Mouse (Mus musculus): Measurements from ENCODE around the gene Tenm4. TPM values are rescaled to one million over a fixed set of nuclear protein-coding genes. Genes with fewer than 3 reads are reported as not detected.

The Tenm4 gene
- polyA plus RNA-seq, 1 experiment: 9.8 TPM

DNA sequence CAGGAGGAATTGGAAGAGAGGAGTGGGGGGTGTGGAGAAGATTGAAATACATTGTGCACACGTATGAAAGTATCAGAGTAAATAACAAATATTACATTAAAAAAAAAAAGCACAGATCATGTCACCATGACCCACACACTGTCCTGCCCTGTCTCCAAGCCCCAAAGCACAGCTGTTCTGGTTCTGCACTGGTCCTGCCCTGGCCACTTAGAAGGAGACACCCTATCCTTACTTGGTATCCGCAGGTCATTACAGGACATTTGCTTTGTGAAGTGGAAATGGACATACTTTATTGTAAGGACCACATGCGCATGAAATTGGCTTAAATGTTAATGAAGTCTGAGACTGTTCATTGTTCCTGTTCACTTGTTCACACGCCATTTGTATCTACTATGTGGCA, 510.8 kb downstream of the Tenm4 start:
- H3K4me1 ChIP-seq (ENCODE audit: control insufficient read depth, insufficient read depth, insufficient read length, low read length): peaks cover 10% of the 10 kb centered on the region
- H3K27ac ChIP-seq (replicated peaks; ENCODE audit: low read depth, low read length): no peak overlapping the region
- H3K4me3 ChIP-seq (ENCODE audit: insufficient read depth, low read depth, low read length): no peak overlapping the region

DNA sequence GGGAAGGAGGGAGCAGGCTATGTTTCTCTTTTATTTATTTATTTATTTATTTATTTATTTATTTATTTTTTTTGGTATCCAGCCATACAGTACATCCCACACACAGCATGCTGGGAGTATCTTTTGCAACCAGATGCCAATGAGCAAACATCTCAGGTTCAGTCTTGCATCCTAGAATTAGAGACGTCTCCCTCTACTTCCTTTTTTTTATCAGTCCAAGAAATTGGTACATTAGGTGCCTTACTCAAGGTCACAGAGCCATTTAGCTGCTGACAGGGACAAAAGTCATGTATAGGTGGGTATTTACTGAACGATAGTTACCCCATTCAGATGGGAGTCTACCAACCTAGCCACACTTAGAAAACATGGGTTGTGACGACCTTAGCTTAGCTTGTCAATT, 517.1 kb downstream of the Tenm4 start:
- Histone ChIP-seq H3K4me3 (ENCODE audit: insufficient read depth, low read depth, low read length) (no peak overlapping the region), H3K4me1 (ENCODE audit: control insufficient read depth, insufficient read depth, insufficient read length, low read length) (no peaks in the 10 kb centered on the region), H3K27ac (replicated peaks; ENCODE audit: low read depth, low read length) (no peak overlapping the region)

DNA sequence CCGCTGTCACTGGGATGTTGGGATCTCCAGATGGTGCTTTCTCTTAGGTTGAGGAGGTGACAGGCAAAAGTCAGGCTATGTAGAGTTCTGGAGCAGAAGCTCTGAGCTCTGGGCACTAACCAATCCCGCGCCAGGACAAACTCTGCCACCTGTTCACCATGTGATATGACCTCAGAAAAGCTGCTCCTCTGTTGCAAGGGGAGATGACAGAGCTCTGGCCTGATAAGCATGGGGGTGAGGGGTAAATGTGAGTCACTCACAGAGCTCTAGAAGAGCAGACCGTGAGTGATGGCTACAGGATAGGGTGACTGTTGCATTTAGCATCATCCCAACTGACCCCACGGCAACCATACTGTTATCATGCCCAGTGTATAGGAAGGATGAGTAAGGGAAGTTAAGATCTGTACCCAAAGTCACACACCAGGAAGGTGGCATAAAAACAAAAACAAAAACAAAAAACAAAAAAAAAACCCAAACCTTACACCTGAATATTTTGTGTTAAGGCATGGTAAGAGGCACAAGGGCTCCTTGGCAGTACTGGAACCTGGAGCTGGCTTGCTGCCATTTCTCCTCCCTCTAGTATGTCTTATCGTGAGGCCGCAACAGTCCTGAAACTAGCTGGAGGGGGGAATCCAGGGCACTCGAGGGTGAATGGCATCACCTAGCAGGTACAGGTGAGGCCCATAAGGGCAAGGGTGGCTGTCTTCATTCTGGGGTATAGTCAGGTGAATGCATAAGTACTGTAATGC, 530.2 kb downstream of the Tenm4 start:
- Histone ChIP-seq H3K4me3 (ENCODE audit: insufficient read depth, low read depth, low read length) (no peak overlapping the region), H3K4me1 (ENCODE audit: control insufficient read depth, insufficient read depth, insufficient read length, low read length) (no peaks in the 10 kb centered on the region), H3K27ac (replicated peaks; ENCODE audit: low read depth, low read length) (no peak overlapping the region)

DNA sequence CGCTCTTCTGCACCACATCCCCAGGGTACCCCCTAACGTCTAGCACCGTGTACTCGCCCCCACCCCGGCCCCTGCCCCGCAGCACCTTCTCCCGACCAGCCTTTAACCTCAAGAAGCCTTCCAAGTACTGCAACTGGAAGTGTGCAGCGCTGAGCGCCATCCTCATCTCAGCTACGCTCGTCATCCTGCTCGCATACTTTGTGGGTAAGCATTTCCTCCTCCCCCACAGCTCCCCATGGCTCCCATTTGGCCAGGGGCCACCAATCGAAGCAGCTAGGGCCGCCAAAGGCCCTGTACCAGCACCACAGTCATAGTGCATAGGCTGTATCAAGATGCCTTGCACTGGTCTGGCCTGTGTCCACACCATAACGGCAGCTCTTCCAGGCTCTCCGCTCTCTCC, 532.9 kb downstream of the Tenm4 start:
- Histone ChIP-seq H3K4me3 (ENCODE audit: insufficient read depth, low read depth, low read length) (no peak overlapping the region), H3K4me1 (ENCODE audit: control insufficient read depth, insufficient read depth, insufficient read length, low read length) (no peaks in the 10 kb centered on the region), H3K27ac (replicated peaks; ENCODE audit: low read depth, low read length) (no peak overlapping the region)

DNA sequence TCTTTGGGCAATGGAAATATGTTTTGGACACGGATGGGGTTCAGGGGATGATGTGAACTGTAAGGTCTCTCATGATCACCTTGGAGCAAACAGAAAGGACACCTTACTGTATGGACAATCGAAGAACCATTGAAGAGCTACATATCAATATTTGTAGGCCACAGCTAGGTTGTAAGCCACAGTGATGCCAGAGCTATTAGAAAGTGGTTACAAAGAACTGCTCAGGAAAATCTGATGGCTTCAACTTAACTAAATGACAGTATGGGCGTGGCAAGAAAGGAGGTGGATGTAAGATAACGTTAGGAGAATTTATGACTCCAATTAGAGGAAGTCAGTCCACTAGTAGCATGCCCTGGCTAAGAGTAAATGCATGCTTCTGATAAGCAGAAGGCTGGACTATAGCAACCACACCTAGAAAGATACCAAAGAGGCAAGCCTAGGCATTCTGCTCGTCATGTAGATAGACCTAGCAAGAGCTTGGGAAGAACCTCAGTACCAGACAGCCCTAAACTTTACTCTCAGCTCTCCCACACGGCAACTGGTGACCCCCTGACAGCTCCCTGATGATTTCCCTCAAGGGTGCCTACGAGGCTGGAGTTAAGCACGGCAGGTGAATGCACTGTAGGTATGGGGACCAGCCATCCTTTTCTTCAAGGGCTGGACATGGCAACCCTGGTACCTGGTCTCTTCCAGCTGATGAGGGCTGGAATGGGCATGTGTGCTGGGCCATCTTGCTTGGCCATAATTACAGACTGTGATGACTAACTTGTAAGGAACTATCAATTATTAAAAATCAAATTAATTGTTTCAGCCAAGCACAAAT, 534.5 kb downstream of the Tenm4 start:
- Histone ChIP-seq H3K4me1 (ENCODE audit: control insufficient read depth, insufficient read depth, insufficient read length, low read length) (no peaks in the 10 kb centered on the region), H3K27ac (replicated peaks; ENCODE audit: low read depth, low read length) (no peak overlapping the region)

DNA sequence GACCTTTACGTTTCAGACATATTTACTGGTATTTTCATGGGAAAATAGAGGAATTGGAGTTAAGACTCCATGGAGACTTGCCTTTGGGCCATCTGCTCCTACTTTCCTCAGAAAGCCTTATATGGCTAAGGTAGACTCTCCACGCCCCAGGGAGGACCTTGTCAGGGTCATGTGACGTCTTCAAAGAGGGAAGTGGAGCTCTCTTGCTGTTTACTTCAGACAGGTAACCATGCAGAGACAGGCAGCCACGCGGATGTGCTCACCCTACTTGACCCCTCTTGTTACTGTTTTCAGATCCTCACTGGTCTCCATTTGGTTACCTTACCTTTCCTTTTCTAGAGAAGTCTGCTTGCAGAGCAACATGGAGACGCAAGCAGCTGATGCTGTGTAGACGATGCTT, 535.5 kb downstream of the Tenm4 start:
- Histone ChIP-seq H3K4me1 (ENCODE audit: control insufficient read depth, insufficient read depth, insufficient read length, low read length) (no peaks in the 10 kb centered on the region), H3K27ac (replicated peaks; ENCODE audit: low read depth, low read length) (no peak overlapping the region), H3K4me3 (ENCODE audit: insufficient read depth, low read depth, low read length) (no peak overlapping the region)

More for the DNA sequence above, 534.5 kb downstream of the Tenm4 start:
- H3K4me3 ChIP-seq (ENCODE audit: insufficient read depth, low read depth, low read length): no peak overlapping the region

DNA sequence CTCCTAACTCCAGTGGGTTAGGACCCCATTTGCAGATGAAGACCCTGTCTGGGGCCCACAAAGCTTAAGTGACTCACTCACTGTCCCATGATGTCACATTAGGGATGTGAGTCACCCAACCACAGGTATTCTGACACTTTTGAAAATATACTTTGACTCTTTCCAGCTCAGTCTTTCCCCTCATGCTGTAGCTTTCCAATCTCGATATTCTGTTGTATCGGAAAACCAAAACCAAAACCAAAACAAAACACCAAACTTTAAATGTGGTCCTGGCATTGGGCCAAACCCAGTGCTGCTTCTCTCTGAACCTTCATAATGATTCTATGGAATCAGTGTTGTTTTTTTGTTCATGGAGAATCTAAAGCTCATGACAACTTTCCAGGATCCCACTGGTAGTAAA, 536.1 kb downstream of the Tenm4 start:
- no peaks in the 10 kb centered on the region for H3K4me1 ChIP-seq (ENCODE audit: control insufficient read depth, insufficient read depth, insufficient read length, low read length)
- H3K27ac ChIP-seq (replicated peaks; ENCODE audit: low read depth, low read length): no peak overlapping the region
- H3K4me3 ChIP-seq (ENCODE audit: insufficient read depth, low read depth, low read length): no peak overlapping the region

DNA sequence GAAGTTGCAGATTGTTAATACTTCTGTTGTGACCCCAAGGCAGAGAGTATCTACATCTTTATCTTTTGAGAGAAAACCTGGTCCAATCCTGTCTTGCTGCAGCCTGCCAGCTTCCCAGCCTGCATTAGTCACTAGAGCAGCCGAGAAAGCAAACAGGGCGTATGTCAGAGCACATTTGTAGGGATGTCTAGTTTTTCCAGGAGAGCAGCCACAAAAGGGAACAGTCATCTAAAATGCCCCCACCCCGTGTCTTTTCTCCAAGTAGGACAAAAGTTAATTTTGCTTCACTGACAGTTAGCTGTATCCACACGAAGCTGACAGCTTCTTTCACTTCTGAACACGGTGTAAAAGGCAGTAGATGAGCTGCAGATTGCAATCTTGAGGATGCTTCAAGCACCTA, 537.0 kb downstream of the Tenm4 start:
- Histone ChIP-seq H3K4me3 (ENCODE audit: insufficient read depth, low read depth, low read length) (no peak overlapping the region), H3K4me1 (ENCODE audit: control insufficient read depth, insufficient read depth, insufficient read length, low read length) (no peaks in the 10 kb centered on the region), H3K27ac (replicated peaks; ENCODE audit: low read depth, low read length) (no peak overlapping the region)

DNA sequence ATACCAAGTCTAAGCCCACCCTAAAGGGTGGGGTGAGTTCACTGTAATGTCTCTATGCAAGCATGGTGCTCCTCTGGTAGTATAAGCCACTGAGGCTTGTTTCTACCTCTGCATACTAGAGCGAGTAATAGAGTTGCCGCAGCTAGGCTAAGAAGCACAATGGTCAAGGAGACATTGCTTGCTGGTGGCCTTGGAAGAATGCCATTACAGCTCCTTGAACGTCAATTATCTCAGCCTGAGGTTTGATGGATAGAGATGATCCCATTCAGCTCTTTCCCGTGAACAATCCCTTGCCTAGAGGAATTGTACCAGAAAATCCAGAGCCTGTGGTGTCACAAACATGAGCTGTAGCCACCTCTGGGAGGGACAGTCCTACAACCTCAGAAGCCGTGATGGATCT, 537.5 kb downstream of the Tenm4 start:
- Histone ChIP-seq H3K4me3 (ENCODE audit: insufficient read depth, low read depth, low read length) (no peak overlapping the region), H3K27ac (replicated peaks; ENCODE audit: low read depth, low read length) (no peak overlapping the region), H3K4me1 (ENCODE audit: control insufficient read depth, insufficient read depth, insufficient read length, low read length) (no peaks in the 10 kb centered on the region)

DNA sequence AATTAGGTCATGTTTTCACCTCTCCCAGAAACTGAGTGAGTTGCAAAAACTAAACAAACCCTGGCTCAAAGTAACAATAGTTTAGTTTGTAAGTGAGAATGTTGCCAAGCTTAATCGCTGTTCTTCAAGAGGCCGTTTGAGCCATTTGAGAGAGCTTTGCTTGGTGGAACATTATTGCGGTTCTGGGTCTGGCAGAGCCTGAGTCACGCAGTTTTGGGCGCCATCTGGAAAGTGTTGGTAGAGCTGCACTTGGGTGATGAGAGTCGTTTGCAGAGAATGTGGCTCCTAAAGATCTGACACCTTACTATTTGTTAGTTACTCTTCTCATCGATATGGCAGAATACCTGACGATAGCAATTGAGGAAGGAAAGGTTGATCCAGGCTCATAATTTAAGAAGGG, 537.9 kb downstream of the Tenm4 start:
- Histone ChIP-seq H3K27ac (replicated peaks; ENCODE audit: low read depth, low read length) (no peak overlapping the region), H3K4me1 (ENCODE audit: control insufficient read depth, insufficient read depth, insufficient read length, low read length) (no peaks in the 10 kb centered on the region), H3K4me3 (ENCODE audit: insufficient read depth, low read depth, low read length) (no peak overlapping the region)

DNA sequence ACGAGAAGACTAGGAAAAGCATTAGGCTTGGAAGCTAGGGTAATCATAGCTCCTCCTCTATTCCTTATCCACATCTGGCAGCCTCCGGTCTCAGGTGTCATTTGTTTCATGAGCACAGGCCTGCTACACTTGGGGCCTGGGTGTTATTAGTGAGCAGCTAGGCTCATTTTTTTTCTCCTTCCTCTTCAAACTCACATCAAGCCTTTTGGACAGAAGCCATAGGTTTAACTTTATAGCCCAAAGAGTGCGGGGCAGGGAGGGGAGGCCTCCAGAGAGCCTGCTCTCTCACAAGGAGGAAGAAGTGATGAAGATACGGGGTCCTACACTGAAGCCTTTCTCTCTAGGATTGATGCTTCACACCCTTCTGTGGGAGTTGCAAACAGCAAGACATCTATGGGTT, 538.8 kb downstream of the Tenm4 start:
- H3K27ac ChIP-seq (replicated peaks; ENCODE audit: low read depth, low read length): no peak overlapping the region

DNA sequence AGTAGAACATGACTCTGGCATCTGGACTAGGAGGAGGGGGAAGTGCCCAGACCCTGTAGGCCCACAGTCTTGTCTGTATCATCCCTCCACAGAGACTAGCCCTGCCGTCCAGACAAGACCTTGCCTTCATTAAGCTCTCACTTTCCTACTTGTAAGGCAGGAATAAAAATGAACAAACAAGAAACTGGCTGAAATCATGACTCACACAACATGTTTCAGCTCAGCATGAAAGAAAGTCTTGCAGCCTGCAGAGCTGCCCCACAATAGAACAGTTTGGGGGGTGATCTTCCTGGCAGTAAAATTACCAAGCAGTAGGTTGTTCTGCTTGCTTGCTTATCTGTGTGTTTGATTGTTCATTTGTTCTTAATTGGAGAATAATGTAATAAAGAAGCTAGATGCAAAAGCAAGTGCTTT, 539.6 kb downstream of the Tenm4 start:
- no peak overlapping the region for H3K4me3 ChIP-seq (ENCODE audit: insufficient read depth, low read depth, low read length)
- no peaks in the 10 kb centered on the region for H3K4me1 ChIP-seq (ENCODE audit: control insufficient read depth, insufficient read depth, insufficient read length, low read length)
- no peak overlapping the region for H3K27ac ChIP-seq (replicated peaks; ENCODE audit: low read depth, low read length)

More for the DNA sequence above, 538.8 kb downstream of the Tenm4 start:
- H3K4me1 ChIP-seq (ENCODE audit: control insufficient read depth, insufficient read depth, insufficient read length, low read length): no peaks in the 10 kb centered on the region
- H3K4me3 ChIP-seq (ENCODE audit: insufficient read depth, low read depth, low read length): no peak overlapping the region

DNA sequence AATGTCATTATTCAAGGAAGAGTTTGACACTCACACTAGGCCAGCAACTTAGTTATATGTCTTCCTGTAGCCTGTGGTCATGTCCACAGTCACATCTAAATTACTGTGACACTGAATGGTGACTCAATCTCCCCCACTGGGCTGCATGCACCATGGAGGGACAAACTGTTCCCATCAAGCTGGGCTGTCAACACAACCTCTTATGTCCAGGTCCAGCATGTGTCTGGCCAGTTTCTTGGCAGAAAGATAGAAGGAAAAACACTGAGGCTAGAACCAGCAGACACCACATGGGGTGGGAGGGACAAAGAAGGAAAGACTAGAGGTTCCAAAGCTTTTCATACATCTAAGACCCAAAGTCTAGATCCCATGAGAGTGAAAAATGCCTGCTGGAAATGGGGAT, 541.8 kb downstream of the Tenm4 start:
- H3K4me1 ChIP-seq (ENCODE audit: control insufficient read depth, insufficient read depth, insufficient read length, low read length): no peaks in the 10 kb centered on the region
- no peak overlapping the region for H3K4me3 ChIP-seq (ENCODE audit: insufficient read depth, low read depth, low read length)
- H3K27ac ChIP-seq (replicated peaks; ENCODE audit: low read depth, low read length): no peak overlapping the region

DNA sequence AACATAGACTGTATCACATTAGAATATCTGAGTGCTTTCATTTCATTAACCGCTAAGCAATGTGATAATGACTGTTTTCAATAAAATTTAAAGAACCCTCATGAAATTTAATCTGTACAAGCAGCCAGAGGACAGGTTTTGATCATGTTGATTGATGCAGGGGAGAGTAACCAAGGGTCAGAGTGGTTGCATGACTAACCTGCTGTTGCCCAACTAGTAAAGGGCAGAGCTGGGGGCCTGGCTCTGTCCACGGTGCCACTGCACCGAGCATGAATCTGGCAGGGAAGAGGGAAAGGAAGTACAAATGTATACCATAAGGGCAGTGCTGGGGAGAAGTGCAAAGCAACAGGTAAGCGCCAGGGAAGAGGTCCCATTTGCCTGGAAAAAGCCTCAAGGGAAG, 545.9 kb downstream of the Tenm4 start:
- H3K4me3 ChIP-seq (ENCODE audit: insufficient read depth, low read depth, low read length): no peak overlapping the region
- H3K4me1 ChIP-seq (ENCODE audit: control insufficient read depth, insufficient read depth, insufficient read length, low read length): no peaks in the 10 kb centered on the region

DNA sequence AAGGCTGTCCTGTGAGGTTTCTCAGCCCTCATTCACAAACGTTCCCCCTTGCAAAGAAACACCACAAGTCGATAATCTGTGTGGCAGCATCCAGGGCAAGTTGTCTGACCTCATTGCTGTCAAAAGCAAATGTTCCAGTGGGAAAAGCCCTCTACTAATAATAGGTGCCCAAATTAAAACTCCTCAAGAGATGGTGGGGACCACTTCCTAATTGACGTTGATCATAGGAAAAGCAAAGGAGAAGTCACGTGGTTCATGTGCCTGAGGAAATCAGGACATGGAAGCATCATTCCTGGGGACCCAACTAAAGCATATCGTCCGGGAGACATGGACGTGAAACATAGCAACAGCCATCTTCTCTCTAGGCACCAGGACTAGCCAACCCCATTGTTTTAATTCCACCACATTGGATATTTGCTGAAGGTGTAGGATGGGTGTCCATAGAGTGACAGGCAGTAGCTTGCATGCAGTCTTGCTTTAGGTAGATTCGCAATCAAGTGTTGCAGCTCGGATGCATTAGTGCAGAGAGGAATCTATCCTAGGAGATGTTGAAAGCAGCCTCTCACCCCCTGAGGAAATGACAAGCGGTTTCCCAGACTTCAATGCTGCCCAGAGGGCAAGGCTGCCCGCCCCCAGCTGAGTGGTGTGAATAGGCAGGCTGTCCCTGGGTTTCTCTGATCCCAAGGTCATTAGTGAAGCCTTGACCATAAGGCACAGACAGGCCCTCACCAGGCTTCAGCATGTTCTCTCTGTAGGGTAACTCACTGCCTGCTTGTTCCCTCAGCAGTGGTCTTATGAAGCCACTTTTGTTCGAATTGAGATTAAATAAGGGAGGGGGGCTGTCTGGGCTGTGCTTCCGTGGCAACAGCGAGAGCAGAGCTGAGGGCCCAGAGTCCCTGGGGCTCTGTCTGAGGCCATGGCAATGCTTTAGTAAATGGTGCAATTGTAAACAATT, 547.4 kb downstream of the Tenm4 start:
- Histone ChIP-seq H3K4me1 (ENCODE audit: control insufficient read depth, insufficient read depth, insufficient read length, low read length) (no peaks in the 10 kb centered on the region), H3K4me3 (ENCODE audit: insufficient read depth, low read depth, low read length) (no peak overlapping the region), H3K27ac (replicated peaks; ENCODE audit: low read depth, low read length) (no peak overlapping the region)

More for the DNA sequence above, 545.9 kb downstream of the Tenm4 start:
- H3K27ac ChIP-seq (replicated peaks; ENCODE audit: low read depth, low read length): no peak overlapping the region

All from brown adipose tissue, adult 24 weeks (tissue).